Mouse (Mus musculus): ENCODE data around the gene Nanog.

DNA sequence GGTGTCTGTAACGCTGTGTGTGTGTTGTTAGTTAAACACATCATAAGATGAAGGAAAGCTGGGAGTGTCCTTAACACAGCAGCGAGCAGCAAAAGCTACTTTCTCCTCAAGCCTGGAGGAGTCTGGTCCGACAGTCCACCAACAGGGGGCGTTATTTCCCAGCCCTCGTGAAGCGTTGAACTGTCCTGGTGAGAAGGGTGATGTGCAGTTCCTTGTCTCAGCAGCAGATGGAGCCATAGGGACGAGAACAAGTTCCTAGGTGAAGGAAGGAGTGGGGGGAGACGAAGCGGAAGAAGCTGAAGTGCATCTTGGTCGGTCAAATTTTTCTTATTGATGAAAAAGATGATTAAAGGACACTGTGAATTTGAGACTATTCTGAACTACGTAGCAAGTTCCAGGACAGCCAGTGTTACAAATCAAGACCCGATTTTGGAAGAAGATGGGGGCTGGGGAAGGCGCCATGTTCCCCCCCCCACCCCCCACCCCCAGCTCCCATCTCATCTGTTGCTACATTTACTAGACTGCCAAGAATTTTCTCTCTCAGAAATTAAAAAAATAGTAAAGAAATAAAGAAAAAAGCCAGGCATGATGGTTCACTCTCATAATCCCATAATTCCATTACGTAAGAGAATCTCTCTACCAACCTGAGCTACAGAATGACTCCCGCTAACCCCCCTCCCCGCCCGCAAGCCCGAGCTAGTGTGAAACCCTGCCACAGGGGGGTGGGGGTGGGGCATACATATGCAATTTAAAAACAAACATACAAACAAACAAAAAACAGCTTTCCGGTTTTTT lies 37.7 kb upstream of the Nanog start:
- TF ChIP-seq POLR2AphosphoS5 (IDR thresholded peaks at IDR 0.05; ENCODE audit: insufficient replicate concordance, low read depth, low read length) (no peak), CTCF (IDR thresholded peaks at IDR 0.05; ENCODE audit: low read depth, low read length) (peak; percentile 78)

All from G1E (cell line).